Mouse (Mus musculus) lung, adult 2 months (tissue): Measurements from ENCODE around the gene Mta3.
A peak's percentile ranks its signal among the peaks of the same experiment; 100 is the strongest.

Source experiments
- CTCF ChIP-seq: fragments of 200-500 bp; IDR thresholded peaks from 2 replicates; pipeline ENCODE4 v1.5.1; 2011; ENCODE audit warnings: mild to moderate bottlenecking, low read length, control low read depth; ENCODE audit not compliant: insufficient read depth
- POLR2A ChIP-seq: fragments of 200-500 bp; IDR thresholded peaks from 2 replicates; pipeline ENCODE4 v1.6.1; 2011; ENCODE audit warnings: low read depth, mild to moderate bottlenecking, control low read depth, low read length, borderline replicate concordance; ENCODE audit errors: extremely low read depth

DNA sequence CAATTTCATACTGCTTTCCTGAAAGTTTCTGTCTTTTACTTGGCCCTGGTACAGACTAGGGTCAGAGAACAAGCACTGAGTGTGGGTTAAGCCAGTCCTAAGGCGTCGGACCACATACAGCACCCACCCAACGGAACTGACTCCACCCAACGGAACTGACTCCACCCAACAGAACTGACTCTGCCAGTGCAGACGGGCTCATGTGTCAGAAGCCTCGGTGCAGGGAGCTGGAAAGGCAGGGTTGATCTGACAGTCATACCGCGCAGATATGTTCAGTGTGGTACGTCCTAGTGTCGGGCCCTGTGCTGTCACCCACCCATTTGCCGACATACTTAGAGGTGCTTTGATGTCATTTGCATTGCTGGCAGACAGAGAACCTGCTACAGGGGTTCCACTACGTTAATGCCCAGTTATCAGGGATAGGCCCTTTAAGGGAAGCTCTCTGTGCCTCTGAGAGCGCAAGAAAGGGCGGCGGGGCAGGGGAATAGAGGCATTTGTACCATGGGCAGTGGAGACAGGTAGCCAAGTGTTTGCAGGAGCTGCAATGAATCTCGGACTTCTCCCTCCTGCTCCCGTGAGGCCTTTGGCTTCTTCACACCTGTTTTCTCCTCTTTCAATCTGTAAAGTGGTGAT lies 103.3 kb downstream of the Mta3 start:
- peak; percentile 35; the same call in 1 of the 2 replicates for TF ChIP-seq POLR2A
- TF ChIP-seq CTCF: no peak
